Mouse (Mus musculus): ENCODE results near the gene Zfp518b.

GRCm38 (mm10) chr5:38626883-38627282 is 57.7 kb downstream of the Zfp518b start:
- TF ChIP-seq CTCF (IDR thresholded peaks at IDR 0.05; ENCODE audit: extremely low read depth, insufficient read length, insufficient replicate concordance, low read depth, low read length) (no peak), POLR2A (IDR thresholded peaks at IDR 0.05; ENCODE audit: low read depth, low read length) (no peak)
